Mouse (Mus musculus) B cell, adult (primary cell): ENCODE results near the gene Oog2. TPM values are rescaled to one million over a fixed set of nuclear protein-coding genes. Genes with fewer than 3 reads are reported as not detected.

Source experiments
- total RNA-seq: library from RNA; stranded (reverse); gene quantifications from 4 replicates; pipeline ENCODE4 v1.2.4, GENCODE M21; 2023; ENCODE audit not compliant: inconsistent age

Gene Oog2
- not detected in 4 replicates for total RNA-seq

DNA sequence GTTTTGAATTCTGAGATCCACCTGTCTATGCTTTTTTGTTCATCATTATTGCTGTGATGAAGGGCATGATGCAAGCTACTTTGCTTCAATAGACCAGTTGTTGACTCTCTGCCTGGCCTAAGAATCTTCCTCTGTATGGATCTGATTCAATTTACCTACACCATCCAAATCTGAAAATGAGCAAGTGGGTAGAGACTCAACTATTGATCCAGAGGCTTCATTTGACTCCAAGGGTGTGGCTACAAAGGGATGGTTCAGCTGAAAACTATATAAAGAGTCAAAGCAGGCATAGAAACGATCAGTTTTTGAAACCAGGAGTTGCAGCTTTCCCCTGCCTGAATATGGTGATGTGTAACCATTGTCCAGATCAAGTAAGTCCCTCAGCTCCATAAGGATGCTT is at the start of gene Oog2:
TSS of gene Oog2 (plus strand) at position 301 of the 400 bp plus-strand sequence.

DNA sequence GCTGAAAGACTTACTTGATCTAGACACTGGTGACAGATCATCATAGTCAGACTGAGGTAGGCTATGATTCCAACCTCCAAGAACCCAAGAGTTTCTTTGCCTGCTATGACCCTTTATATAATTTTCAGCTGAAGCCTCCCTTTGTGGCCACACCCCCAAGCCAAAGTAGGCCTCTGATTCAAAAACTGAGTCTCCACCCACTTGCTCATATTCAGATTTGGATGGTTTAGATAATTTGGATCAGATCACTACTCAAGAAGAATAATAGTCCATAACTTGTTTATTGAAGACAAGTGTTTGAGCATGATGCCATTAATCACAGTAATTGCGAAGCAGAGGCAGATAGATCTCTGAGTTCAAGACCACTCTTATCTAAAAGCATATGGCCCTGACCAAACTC is 28.0 kb upstream of the Oog2 start, which contains the start of gene Oog3:
TSS of gene Oog3 (minus strand) at position 101 of the 400 bp plus-strand sequence.

DNA sequence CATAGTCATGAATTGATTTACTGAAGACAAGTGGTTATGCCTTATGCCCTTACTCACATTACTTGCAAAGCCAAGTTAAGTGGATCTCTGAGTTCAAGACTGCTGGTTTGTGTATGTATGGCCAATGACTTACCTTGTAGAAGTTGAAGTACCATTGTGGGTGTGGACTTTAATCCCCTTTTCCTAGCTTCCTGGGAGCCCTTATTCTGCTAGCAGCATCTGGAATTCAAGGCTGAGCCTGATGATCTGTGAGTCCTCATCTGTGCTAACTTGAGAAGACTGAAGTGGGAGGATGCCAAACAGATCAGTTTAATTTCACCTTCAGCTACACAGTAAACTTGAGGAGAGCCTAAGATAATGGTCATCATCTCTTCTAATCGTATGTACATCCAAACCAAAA is 22.7 kb downstream of the Oog2 start, which contains the start of gene C87977:
TSS of gene C87977 (minus strand) at position 101 of the 400 bp plus-strand sequence.

Other genes with a start within 250 kb of the Oog2 start
- not detected in 4 replicates for gene Pramef25, start 239.7 kb upstream of the Oog2 start, total RNA-seq
- not detected in 4 replicates for gene Gm13101, start 223.8 kb upstream of the Oog2 start, total RNA-seq
- not detected in 4 replicates for gene Pramef17, start 196.3 kb upstream of the Oog2 start, total RNA-seq
- not detected in 4 replicates for gene Pramel4, start 131.6 kb upstream of the Oog2 start, total RNA-seq
- not detected in 4 replicates for gene Gm13102, start 84.2 kb upstream of the Oog2 start, total RNA-seq
- gene Oog3, start 28.1 kb upstream of the Oog2 start, total RNA-seq = not detected in 4 replicates
- not detected in 4 replicates for gene C87977, start 22.6 kb downstream of the Oog2 start, total RNA-seq
- gene Pramel5, start 89.8 kb downstream of the Oog2 start, total RNA-seq = not detected in 4 replicates
- not detected in 4 replicates for gene Gm13128, start 139.5 kb downstream of the Oog2 start, total RNA-seq
- gene Gm13119, start 167.2 kb downstream of the Oog2 start, total RNA-seq = not detected in 4 replicates
- not detected in 4 replicates for gene Pramef20, start 187.2 kb downstream of the Oog2 start, total RNA-seq
- not detected in 4 replicates for gene Pramef12, start 217.7 kb downstream of the Oog2 start, total RNA-seq
- not detected in 4 replicates for gene 1700012P22Rik, start 248.1 kb downstream of the Oog2 start, total RNA-seq